Mouse (Mus musculus): Measurements from ENCODE around the gene Bzw2. TPM values are rescaled to one million over a fixed set of nuclear protein-coding genes. Genes with fewer than 3 reads are reported as not detected.
"Not testable (repeated sequence)": the region's sequence is repeated elsewhere in the genome, so short reads cannot be mapped to it uniquely, and the experiment has no call there.

Bzw2 gene
- total RNA-seq (2021), result 10 to 100 TPM; 19.1 to 20.3 TPM
- long read RNA-seq, experiment 1, transcript Bzw2-201 (12 exons, 1,871 nt), result major isoform, 14 of 16 reads
- long read RNA-seq, experiment 1, partial matches to known transcripts, result 1 of 16 reads
- long read RNA-seq, experiment 1, other reads (novel, unspliced or antisense), result 1 of 16 reads
- long read RNA-seq, experiment 2, transcript Bzw2-201 (12 exons, 1,871 nt), result major isoform, 25 of 27 reads
- long read RNA-seq, experiment 2, partial matches to known transcripts, result 0 of 27 reads
- long read RNA-seq, experiment 2, other reads (novel, unspliced or antisense), result 2 of 27 reads

DNA sequence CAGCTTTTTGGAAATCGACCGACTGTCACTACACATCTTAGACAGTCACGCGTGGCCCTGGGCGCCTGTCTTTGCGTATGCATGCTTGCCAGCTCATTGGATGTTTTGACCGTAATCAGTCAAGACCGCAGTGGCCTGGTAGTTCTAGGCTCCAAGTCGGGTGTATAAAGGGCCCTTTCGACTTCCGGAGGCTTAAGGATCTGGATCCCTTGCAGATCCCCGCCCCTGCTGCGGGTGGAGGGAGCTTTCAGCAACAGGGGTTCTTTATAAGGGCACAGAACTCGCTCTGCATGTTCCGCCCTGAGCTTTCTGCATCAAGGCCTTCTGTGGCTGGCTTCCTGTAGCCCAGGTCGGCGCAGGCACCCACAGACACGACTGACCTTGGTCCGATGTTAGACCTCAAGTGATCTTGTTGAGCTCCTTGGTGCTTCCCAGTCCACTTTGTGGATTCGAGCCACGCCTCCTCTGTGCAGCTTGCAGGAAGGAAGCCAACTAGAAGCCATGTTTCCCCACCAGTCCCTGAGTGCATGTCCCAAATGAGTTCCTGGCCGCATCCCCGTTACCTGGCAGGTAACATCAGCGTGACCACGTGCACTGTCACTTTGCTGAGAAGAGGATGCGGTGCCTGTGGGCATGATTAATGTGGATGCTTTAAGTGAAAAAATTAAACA lies at the start of gene Bzw2:
Bzw2 (minus strand) TSS at position 443 of the 671 bp plus-strand sequence.
- peak; percentile 50 to 68 for DNase-seq (ENCODE audit: low spot score in 2 of 2)

DNA sequence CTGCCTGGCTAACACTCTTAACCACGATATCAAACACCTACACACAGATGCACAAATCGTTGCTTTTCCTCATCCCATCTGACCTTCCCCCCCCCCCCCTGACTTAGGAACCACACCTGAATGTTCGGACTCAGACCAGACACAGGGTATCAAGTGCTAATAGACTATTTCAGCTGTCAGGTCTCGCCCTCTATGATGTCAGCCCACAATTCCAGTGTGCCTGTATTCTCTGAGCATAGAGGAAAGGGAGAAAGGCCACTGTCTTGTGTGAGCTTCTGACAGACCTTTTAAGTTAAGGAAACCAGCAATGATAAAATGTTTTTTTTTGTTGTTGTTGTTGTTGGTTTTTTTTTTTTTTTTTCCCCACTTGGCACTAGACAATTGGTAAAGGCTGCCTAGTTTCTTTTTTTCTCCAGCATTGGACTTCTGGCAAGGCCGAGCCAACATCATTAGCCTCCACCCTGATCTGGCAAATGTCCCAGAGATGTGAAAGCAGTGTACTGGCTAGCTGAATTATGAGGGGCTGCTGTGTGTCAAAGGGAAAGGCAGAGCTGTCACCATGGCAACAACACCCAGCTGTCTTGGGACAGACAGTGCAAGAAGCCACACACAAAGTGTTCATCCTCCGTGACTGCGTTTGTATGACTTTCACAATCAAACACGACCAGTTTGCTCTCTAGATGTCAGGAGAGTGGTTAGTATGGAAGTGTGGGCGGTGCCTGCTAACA lies 49.4 kb upstream of the Bzw2 start:
- peak in 1 of 2 experiments; percentile 26 for DNase-seq (ENCODE audit: low spot score in 2 of 2)

DNA sequence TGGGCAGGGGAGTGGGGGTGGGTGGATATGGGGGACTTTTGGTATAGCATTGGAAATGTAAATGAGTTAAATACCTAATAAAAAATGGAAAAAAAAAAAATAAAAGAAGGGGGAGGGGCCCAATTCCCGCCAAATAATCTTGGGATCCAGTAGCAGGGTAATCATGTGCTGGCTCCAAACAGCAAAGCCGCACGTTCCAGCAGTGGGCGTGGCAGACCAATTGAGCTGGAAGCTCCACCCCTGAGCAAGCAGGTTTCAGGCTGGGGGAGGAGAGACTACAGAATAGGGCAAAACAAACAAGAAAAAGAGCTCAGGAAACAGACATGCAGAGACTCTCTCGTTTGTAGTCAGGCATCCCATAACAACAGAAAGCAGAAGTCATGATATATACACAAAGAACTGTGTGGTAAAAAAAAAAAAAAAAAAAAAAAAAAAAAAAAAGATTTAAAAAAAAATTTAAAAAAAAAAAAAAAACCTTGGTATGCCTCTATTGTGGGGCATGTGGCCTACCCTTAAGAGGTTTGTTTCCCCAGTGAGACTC lies 47.8 kb upstream of the Bzw2 start:
- DNase-seq (ENCODE audit: low spot score in 2 of 2), result not testable (repeated sequence)

DNA sequence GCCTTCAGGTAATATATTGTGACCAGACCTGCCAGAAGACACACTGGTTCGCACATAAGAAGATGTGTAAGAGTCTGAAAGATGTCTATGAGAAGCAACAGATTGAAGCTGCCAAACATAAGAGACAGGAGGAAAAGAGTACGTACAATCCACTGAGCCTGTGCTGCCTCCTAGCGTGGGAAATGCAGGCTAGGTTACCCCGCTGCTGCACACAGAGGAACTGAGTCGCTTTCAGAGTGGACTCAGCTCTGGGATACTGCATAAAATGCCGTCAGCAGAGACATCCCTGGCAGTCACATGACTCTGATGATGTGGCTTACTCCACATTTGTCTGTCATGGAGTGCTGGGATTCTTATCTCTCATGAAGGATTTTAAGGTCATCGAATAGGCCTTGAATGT lies 37.1 kb upstream of the Bzw2 start:
- DNase-seq (ENCODE audit: low spot score in 2 of 2), result no peak

DNA sequence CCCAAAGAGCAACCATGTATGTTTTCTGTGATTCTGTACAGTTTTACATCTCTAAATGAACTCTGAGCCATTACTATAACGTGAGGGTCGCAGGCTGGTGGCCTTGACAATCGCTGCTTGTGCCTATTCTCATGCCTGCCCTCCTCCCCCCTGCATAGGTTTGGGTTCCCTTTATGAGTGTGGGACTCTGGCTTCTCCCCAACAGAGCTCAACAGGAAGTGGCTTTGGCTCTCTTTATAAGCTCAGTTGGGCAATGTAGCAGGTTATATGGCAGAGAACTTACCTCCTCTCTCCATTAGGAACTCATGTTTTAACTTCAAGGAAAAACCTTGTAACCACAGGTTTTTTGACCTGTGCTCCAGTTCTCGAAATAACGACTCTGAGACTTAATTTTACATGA lies 32.5 kb upstream of the Bzw2 start:
- no peak for DNase-seq (ENCODE audit: low spot score in 2 of 2)

DNA sequence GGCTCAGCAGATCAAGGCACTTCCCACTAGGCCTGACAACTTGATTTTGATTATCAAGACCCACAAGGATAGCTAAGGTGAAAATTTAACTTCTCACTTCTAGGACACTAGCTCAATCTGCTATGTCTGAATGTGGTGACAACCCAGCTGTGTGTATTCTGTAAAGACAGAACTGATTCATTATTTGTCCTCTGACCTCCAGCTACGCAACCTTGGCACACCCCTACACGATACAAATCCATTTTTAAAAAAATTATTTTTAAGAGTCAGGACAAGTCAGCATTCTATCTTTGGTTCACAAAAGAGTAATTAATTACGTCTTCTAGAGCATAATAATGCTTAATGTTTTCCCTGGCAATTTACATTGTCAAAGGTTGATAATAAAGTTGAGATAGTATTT lies 31.7 kb upstream of the Bzw2 start:
- no peak for DNase-seq (ENCODE audit: low spot score in 2 of 2)

DNA sequence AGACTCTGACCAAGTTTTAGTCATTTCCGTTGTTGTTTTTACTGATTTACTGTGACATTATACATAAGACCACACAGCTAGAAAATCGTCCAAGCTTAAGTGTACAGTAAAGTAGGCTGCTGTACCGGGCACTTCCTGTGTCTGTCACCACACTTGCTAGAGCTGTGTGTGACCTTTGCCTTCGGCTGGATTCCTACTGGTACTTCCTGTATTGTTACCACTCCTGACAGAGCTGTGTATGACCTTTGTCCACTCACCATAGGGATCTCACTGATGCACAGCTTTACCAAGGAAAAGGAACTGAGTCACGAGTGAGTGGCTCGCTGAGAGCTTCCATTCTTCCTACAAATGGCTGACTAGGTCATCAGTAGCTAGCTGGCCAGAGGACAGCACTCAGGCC lies 29.2 kb upstream of the Bzw2 start:
- no peak for DNase-seq (ENCODE audit: low spot score in 2 of 2)

DNA sequence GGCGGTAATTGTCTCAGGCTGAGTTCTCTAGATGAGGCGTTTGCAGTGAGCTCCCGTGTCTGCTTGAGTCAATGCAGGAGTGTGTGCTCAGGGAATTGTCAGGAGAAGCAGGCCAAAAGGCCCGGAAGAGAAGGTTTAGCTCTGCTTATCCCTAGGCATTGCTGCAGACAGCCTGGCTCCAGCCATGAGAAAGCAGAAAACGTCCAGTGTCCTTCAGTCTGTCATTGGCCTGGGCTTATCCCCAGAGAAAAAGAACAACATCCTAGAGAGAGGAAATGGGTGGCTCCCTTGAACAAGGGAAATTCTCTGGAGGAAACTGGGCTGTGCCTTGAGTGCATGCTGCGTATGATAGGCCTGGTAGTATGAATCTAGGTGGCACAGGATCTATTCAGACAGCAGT lies 24.7 kb upstream of the Bzw2 start:
- no peak for DNase-seq (ENCODE audit: low spot score in 2 of 2)

DNA sequence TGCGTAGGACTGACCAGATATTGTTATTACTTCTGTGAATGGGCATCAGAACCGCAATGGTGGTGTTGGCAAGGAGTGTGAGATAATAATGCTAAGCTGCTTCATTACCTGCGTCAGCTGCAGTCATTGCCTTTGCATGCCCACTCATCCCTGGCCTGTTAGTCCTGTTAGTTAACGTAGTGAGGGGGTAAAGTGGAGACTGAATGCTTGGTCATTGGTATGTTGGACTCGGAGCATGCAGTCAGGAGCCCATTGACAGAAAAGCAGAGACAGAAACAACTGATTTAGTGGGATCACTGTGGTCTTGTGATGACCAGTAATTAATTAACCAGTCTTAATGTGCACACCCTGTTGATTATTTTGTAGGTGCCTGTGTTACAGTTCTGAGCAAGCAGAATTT lies 19.3 kb upstream of the Bzw2 start:
- DNase-seq (ENCODE audit: low spot score in 2 of 2), result no peak

DNA sequence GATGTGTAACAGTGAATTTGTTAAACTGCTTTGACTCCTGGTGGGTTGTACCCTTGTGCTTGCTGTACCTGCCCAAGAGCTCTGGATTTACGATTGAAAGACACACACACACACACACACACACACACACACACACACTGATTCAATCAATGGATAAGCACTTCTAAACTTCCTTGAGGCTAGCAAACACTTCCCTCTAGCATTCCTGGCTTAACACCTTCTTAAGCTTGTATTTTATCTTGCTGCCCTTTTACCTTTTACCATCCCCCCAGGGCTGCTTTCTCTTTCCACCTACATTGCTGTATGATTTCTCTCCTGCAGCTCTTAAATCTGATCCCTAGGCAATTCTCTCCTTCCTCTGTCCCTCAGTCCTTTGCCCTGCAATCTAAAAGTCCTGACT lies 7.4 kb upstream of the Bzw2 start:
- DNase-seq (ENCODE audit: low spot score in 2 of 2), result no peak

DNA sequence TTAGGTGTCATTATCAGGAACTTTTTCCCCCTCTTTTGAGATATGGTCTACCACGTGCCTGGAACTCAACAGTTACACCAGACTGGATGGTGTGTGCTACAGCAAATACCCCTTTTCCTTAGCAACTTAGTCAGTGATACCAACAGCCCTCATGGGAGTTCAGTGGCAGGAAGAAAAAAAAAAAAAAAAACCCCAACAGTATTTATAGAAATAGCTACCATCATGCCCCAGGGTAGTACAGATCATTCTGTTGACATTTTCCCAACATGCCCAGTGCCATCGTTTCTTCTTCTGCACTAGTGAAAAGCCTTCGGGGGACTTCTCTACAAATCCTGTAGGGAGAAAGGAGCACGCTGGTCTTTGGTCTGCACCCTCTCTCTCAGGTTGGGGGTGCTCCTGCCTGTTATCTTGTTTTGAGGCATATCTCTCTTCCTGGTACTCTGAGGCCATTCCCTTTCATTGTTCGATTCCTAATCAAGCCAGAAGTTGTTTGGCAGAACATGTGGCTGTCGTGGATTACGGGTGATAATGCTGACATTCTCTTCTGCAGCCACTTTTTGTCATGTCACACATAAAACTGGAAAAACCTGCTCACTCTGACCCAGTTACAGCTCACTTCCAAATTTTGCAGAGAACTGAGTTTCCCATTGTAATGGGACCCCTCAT lies 6.4 kb upstream of the Bzw2 start:
- DNase-seq (ENCODE audit: low spot score in 2 of 2), result no peak

DNA sequence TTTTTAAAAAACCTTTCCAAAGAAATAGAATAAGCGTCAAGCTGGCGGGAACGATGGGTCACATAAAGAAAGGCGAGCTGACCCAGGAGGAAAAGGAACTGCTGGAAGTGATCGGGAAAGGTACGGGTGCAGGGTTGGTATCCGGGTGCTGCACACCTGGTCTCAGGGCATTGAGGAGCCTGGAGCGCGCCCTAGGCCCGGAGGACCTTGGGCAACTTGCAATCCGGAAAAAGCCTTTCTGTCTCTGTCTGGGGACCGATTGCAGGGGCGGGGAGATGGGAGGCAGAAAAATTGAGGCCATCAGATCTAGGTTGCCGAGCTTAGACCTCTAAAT lies 609 bp downstream of the Bzw2 start:
- no peak for DNase-seq (ENCODE audit: low spot score in 2 of 2)

DNA sequence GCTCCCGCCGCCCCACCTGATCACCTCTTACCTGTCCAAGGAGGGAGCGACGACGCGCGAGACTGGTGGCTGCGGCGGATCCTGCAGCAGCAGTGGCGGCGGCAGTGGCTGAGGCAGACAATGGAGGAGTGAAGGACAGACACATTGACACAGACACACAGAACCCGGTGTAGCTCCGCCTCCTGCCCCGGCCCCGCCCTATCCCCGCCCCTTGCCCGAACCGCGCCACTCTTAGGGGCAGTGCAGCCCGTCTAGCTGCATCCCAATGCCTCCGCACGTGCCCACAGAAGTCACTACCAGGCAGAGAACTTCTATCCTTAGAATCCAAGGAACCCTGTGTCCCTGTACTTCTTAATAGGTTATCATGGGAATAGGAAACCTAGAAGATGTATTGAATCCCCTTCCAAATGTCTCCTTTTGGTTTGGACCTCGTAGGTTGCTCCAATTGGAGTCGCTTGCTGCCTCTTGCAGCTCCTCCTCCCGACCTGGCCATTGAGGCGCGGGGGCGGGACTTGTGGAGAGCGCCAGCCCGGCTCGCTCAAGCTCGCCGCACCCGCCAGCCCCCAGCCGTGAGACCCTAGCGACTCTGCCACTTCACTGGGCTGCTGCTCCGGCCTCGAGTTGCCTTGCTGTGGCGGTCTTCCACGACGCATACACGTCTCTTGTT lies 1.1 kb downstream of the Bzw2 start, which contains the start of gene Ankmy2:
Ankmy2 (plus strand) TSS at position 478 of the 667 bp plus-strand sequence.
- peak; percentile 84 to 87 for DNase-seq (ENCODE audit: low spot score in 2 of 2)

DNA sequence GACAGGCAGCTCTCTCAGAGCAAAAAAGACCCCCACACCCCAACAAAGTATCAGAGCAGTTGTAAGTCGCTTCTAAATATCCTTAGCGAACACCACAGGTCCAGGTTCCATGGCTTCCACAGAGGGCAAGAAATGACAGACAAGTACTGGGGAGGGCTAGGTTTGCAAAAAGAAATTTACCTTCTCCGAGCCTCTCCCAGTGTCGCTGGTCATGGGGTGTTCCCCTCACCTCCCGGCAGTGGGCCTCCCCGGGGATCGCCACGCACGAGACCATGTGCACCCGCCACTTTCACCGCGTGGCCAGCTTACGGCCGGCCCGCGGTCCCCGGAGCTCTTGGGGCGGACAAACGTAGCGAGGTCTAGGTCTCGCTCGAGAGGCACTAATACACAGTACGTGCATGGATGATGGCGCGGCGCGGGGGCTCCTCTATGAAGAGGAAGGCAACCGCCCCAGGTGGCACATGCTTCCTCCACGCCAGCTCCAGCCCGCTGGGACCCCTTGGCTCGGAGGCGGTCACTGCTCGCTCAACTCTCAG lies 1.7 kb downstream of the Bzw2 start:
- no peak for DNase-seq (ENCODE audit: low spot score in 2 of 2)

DNA sequence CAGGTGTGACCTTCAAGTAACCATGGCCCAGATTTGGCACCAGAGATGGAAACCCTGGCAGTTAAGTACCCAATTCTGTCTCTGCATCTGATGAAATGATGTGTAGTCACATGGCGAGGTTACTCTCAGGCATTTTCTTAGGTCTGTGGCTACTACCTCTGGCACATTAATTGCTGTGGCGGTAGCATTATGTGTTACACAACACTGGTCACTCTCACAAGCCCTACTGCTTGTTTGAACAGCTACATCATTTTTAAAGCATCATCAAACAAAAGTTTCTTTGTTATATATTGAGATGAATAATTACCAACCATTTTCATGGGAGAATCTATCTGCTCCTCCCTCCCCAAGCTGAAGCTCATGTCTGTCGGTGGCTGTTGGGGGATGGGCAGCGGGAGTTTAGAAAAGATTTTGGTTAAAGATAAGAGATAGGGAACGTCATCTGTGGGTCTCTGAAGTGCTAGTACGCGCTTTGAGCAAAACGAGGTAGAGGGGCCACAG lies 2.7 kb downstream of the Bzw2 start:
- DNase-seq (ENCODE audit: low spot score in 2 of 2), result no peak

DNA sequence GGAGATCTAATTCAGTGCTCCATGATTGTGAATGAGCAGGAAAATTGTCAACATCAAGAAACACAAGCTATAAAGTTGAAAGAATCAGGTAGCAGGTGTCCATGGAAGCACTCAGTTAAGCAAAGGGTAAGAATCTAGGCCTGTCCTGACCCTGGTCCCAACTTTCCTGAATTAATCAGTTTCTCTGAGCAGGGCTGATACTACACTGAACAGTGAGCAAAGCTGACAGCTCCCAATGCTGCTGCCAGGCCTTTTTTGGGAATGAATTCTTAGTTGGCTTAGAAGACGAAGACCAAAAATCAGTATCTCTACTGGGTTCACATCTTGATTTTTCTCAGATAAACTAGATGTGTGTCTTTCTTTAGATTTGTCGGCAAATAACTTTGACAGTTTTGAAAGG lies 7.1 kb downstream of the Bzw2 start:
- no peak for DNase-seq (ENCODE audit: low spot score in 2 of 2)

DNA sequence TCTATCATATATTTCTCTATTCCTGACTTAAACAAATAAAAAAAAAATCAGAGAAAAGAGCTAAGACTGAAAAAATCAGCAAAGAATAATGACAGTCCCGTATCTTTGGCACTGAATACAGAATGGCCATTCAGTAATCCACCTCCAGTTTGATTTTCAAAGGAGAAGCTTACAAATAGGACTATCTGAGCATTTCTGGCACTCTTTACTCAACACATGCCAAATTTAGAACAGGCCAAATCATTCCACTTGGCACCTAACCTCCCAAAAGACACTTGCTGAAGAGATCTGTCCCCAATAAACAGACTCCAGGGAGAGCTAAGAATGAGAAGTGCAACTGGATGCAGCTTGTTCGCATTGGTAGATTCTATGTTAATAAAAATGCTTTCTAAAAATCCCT lies 7.6 kb downstream of the Bzw2 start:
- no peak for DNase-seq (ENCODE audit: low spot score in 2 of 2)

DNA sequence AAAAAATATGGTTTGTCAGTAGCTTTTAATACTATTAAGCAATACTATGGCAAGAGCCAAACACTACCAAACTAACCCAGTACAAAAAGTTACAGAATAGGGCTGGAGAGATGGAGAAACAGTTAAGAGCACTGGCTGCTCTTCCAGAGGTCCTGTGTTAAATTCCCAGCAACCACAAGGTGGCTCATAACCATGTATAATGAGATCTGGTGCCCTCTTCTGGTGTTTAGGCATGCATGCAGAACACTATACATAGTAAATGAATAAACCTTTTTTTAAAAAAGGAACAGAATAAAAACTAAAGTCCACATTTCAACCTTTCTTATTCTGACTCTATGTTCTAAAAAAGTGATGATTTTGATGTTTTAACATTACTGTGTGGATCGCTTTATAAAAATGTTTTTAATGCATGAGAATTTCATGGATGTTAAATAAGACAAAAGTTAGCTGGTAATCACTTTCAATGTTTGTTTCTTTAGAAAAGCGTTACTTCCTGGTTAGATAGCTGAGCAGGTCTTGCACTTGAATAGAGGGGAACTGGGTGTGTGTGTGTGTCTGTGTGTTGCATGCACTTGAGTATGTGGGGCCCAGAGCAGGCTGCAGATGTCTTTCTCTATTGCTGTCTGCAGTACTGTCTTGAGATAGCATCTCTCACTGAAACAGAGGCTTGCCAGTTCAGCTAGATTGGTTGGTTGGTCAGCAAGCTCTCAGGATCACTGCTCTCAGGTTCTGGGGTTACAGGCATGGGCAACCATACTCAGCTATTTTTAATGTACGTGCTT lies 11.5 kb downstream of the Bzw2 start:
- no peak for DNase-seq (ENCODE audit: low spot score in 2 of 2)

DNA sequence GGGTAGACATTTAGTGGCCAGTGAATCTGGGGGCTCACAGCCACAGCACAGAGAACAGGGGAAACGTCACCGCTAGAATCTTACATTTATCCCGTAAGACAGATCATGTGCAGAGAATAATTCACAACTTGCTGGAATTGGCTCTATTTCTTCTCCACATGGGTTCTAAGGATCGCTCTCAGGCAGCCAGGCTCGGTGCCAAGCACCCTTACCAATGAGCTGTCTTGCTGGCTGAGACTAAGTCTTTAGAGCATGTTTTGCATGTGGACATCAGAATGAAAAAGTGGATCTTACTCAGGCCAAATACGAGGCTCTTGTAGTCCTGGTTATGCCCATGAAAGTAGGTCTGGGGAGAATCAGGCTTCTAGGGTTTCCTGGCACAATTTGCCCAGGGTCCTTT lies 17.5 kb downstream of the Bzw2 start:
- DNase-seq (ENCODE audit: low spot score in 2 of 2), result no peak

DNA sequence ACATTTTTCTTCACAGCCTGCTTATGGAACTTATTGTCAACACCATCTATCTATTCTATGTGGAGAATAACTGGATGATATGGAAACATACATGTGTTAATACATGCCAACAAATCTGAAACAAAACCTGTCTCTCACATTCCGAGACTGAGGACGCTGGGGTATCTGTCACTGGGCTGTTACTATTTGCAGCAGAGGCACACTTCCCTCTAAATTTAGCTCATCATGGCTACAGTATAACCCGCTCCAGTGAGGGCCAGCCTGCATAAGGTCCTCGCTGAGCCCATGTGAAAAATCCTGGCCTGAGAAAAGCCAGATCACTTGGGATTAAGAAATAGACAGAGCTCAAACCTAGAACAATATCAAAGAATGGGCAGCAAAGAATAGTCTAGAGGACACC lies 20.7 kb downstream of the Bzw2 start:
- DNase-seq (ENCODE audit: low spot score in 2 of 2), result no peak

Measured in adrenal gland, adult 18-20 months (tissue).